ENCODE assay signal across 9 mouse cellular contexts in genomic region chr4:98726590-98727237, GRCm38 (mm10). TPM values are rescaled to one million over a fixed set of nuclear protein-coding genes. Genes with fewer than 3 reads are reported as not detected.
DNase-seq lines count a peak whose midpoint lies in the region; ATAC-seq and TF ChIP-seq lines count a peak whose summit lies in the region.
"Had no signal": no experiment of that assay in that cellular context is flagged by ENCODE, and none has a peak within 500 bp of the region (broad histone marks: within the 10 kb centered on the region; RNA-seq: fewer than 3 reads in every experiment).

TSS of gene L1td1 (plus strand) at chr4:98726734.

- TF ChIP-seq CTCF in intestine, postnatal 0 days (IDR thresholded peaks at IDR 0.05; ENCODE audit: low read depth): no peak

- 7% methylated on average over 29 of the region's 29 CpGs for WGBS in heart, embryonic 15.5 days
- WGBS in embryonic facial prominence, embryonic 12.5 days: 3% methylated on average over 29 of the region's 29 CpGs
- WGBS in intestine, postnatal 0 days: 13% methylated on average over 29 of the region's 29 CpGs
- 4% methylated on average over 29 of the region's 29 CpGs for WGBS in neural tube, embryonic 12.5 days

- no peak within 1 kb of the TSS for H3K27ac ChIP-seq in heart, embryonic 15.5 days
- H3K27ac ChIP-seq in embryonic facial prominence, embryonic 12.5 days: no peak within 1 kb of the TSS
- no peak within 1 kb of the TSS for H3K27ac ChIP-seq in intestine, postnatal 0 days (ENCODE audit: low read depth, low read length)
- no peak within 1 kb of the TSS for H3K27ac ChIP-seq in neural tube, embryonic 12.5 days

- H3K4me2 ChIP-seq in heart, embryonic 15.5 days: peak within 1 kb of the TSS; percentile 69
- H3K4me2 ChIP-seq in embryonic facial prominence, embryonic 12.5 days (replicated peaks): peak within 1 kb of the TSS; percentile 78
- H3K4me2 ChIP-seq in intestine, postnatal 0 days (replicated peaks; ENCODE audit: low read depth): peak within 1 kb of the TSS; percentile 51
- H3K4me2 ChIP-seq in neural tube, embryonic 12.5 days (replicated peaks): peak within 1 kb of the TSS; percentile 62

- ATAC-seq in heart, embryonic 15.5 days (replicated peaks; ENCODE audit: insufficient number of reproducible peaks, insufficient read depth, low FRiP score, low read depth): no peak
- no peak for ATAC-seq in embryonic facial prominence, embryonic 12.5 days (ENCODE audit: insufficient number of reproducible peaks, insufficient read depth, low FRiP score, low TSS enrichment)
- ATAC-seq in intestine, postnatal 0 days: no peak
- peak; percentile 48; the same call in 1 of the 2 replicates for ATAC-seq in neural tube, embryonic 12.5 days (ENCODE audit: low FRiP score, low read depth)
- ATAC-seq in cerebellum, adult (ENCODE audit: insufficient number of reproducible peaks, low FRiP score, low TSS enrichment): no peak

- no peaks in the 10 kb centered on the region for H3K36me3 ChIP-seq in heart, embryonic 15.5 days
- H3K36me3 ChIP-seq in embryonic facial prominence, embryonic 12.5 days: no peaks in the 10 kb centered on the region
- no peaks in the 10 kb centered on the region for H3K36me3 ChIP-seq in intestine, postnatal 0 days (ENCODE audit: control insufficient read depth, insufficient read depth)
- H3K36me3 ChIP-seq in neural tube, embryonic 12.5 days: no peaks in the 10 kb centered on the region

- H3K4me3 ChIP-seq in heart, embryonic 15.5 days: peak within 1 kb of the TSS; percentile 36
- H3K4me3 ChIP-seq in embryonic facial prominence, embryonic 12.5 days: peak within 1 kb of the TSS; percentile 42
- H3K4me3 ChIP-seq in intestine, postnatal 0 days (ENCODE audit: low read depth, low read length): peak within 1 kb of the TSS; percentile 7; the same call in 1 of the 2 replicates
- peak within 1 kb of the TSS; percentile 29 for H3K4me3 ChIP-seq in neural tube, embryonic 12.5 days

- H3K27me3 ChIP-seq in heart, embryonic 15.5 days: peaks cover 9% of the 10 kb centered on the region; the same call in 1 of the 2 replicates
- peaks cover 20% of the 10 kb centered on the region for H3K27me3 ChIP-seq in embryonic facial prominence, embryonic 12.5 days
- H3K27me3 ChIP-seq in intestine, postnatal 0 days (replicated peaks; ENCODE audit: control insufficient read depth, insufficient read depth, low read length): peaks cover 12% of the 10 kb centered on the region; the same call in 1 of the 2 replicates
- H3K27me3 ChIP-seq in neural tube, embryonic 12.5 days (replicated peaks): peaks cover 35% of the 10 kb centered on the region

- no peaks in the 10 kb centered on the region for H3K9me3 ChIP-seq in heart, embryonic 15.5 days (replicated peaks)
- H3K9me3 ChIP-seq in embryonic facial prominence, embryonic 12.5 days: no peaks in the 10 kb centered on the region
- H3K9me3 ChIP-seq in intestine, postnatal 0 days (ENCODE audit: control insufficient read depth): no peaks in the 10 kb centered on the region
- H3K9me3 ChIP-seq in neural tube, embryonic 12.5 days: no peaks in the 10 kb centered on the region

- DNase-seq in heart, adult 9 months (ENCODE audit: low spot score in 2 of 2): no peak
- no peak for DNase-seq in urinary bladder, postnatal 14 days (ENCODE audit: low spot score)
- no peak for DNase-seq in right cerebral cortex, postnatal 25 days
- DNase-seq: cerebellum, postnatal 25 days had no signal

- 0 out of 2 replicates have a peak within 1 kb of the TSS, but pooled peaks have one; percentile 11 for H3K9ac ChIP-seq in heart, embryonic 15.5 days
- H3K9ac ChIP-seq in embryonic facial prominence, embryonic 12.5 days: 0 out of 2 replicates have a peak within 1 kb of the TSS, but pooled peaks have one; percentile 20
- 0 out of 2 replicates have a peak within 1 kb of the TSS, but pooled peaks have one; percentile 7 for H3K9ac ChIP-seq in intestine, postnatal 0 days (ENCODE audit: low read depth, low read length)
- no peak within 1 kb of the TSS for H3K9ac ChIP-seq in neural tube, embryonic 12.5 days

- peaks cover 20% of the 10 kb centered on the region for H3K4me1 ChIP-seq in heart, embryonic 15.5 days (replicated peaks)
- H3K4me1 ChIP-seq in embryonic facial prominence, embryonic 12.5 days: peaks cover 12% of the 10 kb centered on the region
- H3K4me1 ChIP-seq in intestine, postnatal 0 days (replicated peaks; ENCODE audit: control insufficient read depth, insufficient read depth, low read length): no peaks in the 10 kb centered on the region
- peaks cover 17% of the 10 kb centered on the region for H3K4me1 ChIP-seq in neural tube, embryonic 12.5 days

RNA-seq across cellular contexts. Expression of gene L1td1, which starts in this region (rescaled TPM):
- polyA plus RNA-seq in heart, embryonic 15.5 days (2015; fragmentation: Nextera tagmentation; extraction: Ambion mirVana): 0.11 TPM in 1 of 2 replicates, not detected in the other
- 0.46 TPM in 2 replicates for polyA plus RNA-seq in embryonic facial prominence, embryonic 12.5 days (2016; fragmentation: Nextera tagmentation; extraction: Ambion mirVana)
- polyA plus RNA-seq in intestine, postnatal 0 days (2015; fragmentation: Nextera tagmentation; extraction: Ambion mirVana): not detected in 2 replicates
- polyA plus RNA-seq in neural tube, embryonic 12.5 days (2016; fragmentation: Nextera tagmentation; extraction: Ambion mirVana): not detected in 2 replicates

Comparison
In these comparisons a context has a peak if more than half of its experiments do, and no peak if none do; other contexts are left out.
1. Peak in ATAC-seq, H3K4me3 ChIP-seq and H3K4me2 ChIP-seq in neural tube, embryonic 12.5 days; RNA of the gene not detected or under 1 TPM.